Mouse (Mus musculus): ENCODE results near the gene Mettl24. TPM values are rescaled to one million over a fixed set of nuclear protein-coding genes. Genes with fewer than 3 reads are reported as not detected.

Mettl24 gene
- not detected in 2 replicates for polyA plus RNA-seq (2012; ENCODE audit: insufficient read depth, low replicate concordance)

GRCm38 (mm10) chr10:40683092-40683867 is at the start of gene Mettl24:
TSS of gene Mettl24 (plus strand) at chr10:40683282.
- H3K4me3 ChIP-seq (replicated peaks) = peak within 1 kb of the TSS; percentile 85
- H3K27me3 ChIP-seq (replicated peaks) = peaks cover 36% of the 10 kb centered on the region
- H3K9me3 ChIP-seq = peaks cover 5% of the 10 kb centered on the region; the same call in 1 of the 2 replicates
- no peak for TF ChIP-seq GATA1 (IDR thresholded peaks at IDR 0.05; ENCODE audit: borderline replicate concordance, low read length)
- TF ChIP-seq FLI1 (IDR thresholded peaks at IDR 0.05; ENCODE audit: low read length) = no peak
- no peaks in the 10 kb centered on the region for H3K36me3 ChIP-seq (replicated peaks; ENCODE audit: low read length)
- H3K4me1 ChIP-seq = peaks cover 10% of the 10 kb centered on the region

GRCm38 (mm10) chr10:40637331-40637730 is 45.8 kb upstream of the Mettl24 start:
- no peak overlapping the region for H3K4me3 ChIP-seq (replicated peaks)
- no peaks in the 10 kb centered on the region; the same call in 1 of the 2 replicates for H3K9me3 ChIP-seq
- no peaks in the 10 kb centered on the region for H3K4me1 ChIP-seq
- TF ChIP-seq FLI1 (IDR thresholded peaks at IDR 0.05; ENCODE audit: low read length) (no peak), GATA1 (IDR thresholded peaks at IDR 0.05; ENCODE audit: borderline replicate concordance, low read length) (no peak)
- H3K27me3 ChIP-seq (replicated peaks) = peaks cover 3% of the 10 kb centered on the region
- H3K36me3 ChIP-seq (replicated peaks; ENCODE audit: low read length) = no peaks in the 10 kb centered on the region

GRCm38 (mm10) chr10:40638276-40638675 is 44.8 kb upstream of the Mettl24 start:
- no peaks in the 10 kb centered on the region for H3K4me1 ChIP-seq
- no peak for TF ChIP-seq GATA1 (IDR thresholded peaks at IDR 0.05; ENCODE audit: borderline replicate concordance, low read length)
- TF ChIP-seq FLI1 (IDR thresholded peaks at IDR 0.05; ENCODE audit: low read length) = no peak
- peaks cover 9% of the 10 kb centered on the region for H3K9me3 ChIP-seq
- H3K36me3 ChIP-seq (replicated peaks; ENCODE audit: low read length) = no peaks in the 10 kb centered on the region
- no peak overlapping the region for H3K4me3 ChIP-seq (replicated peaks)
- H3K27me3 ChIP-seq (replicated peaks) = peaks cover 3% of the 10 kb centered on the region

GRCm38 (mm10) chr10:40638823-40639819 is 44.0 kb upstream of the Mettl24 start:
- TF ChIP-seq FLI1 (IDR thresholded peaks at IDR 0.05; ENCODE audit: low read length) = no peak
- no peak for TF ChIP-seq GATA1 (IDR thresholded peaks at IDR 0.05; ENCODE audit: borderline replicate concordance, low read length)
- no peak overlapping the region for H3K4me3 ChIP-seq (replicated peaks)

GRCm38 (mm10) chr10:40640406-40640805 is 42.7 kb upstream of the Mettl24 start:
- H3K4me3 ChIP-seq (replicated peaks) = no peak overlapping the region

More at GRCm38 (mm10) chr10:40638823-40639819, 44.0 kb upstream of the Mettl24 start:
- Histone ChIP-seq H3K9me3 (peaks cover 9% of the 10 kb centered on the region), H3K36me3 (replicated peaks; ENCODE audit: low read length) (no peaks in the 10 kb centered on the region), H3K4me1 (no peaks in the 10 kb centered on the region), H3K27me3 (replicated peaks) (peaks cover 3% of the 10 kb centered on the region)

GRCm38 (mm10) chr10:40641901-40642300 is 41.2 kb upstream of the Mettl24 start:
- Histone ChIP-seq H3K27me3 (replicated peaks) (peaks cover 3% of the 10 kb centered on the region), H3K36me3 (replicated peaks; ENCODE audit: low read length) (no peaks in the 10 kb centered on the region), H3K4me3 (replicated peaks) (no peak overlapping the region), H3K4me1 (no peaks in the 10 kb centered on the region), H3K9me3 (peaks cover 14% of the 10 kb centered on the region)
- TF ChIP-seq FLI1 (IDR thresholded peaks at IDR 0.05; ENCODE audit: low read length) = no peak
- TF ChIP-seq GATA1 (IDR thresholded peaks at IDR 0.05; ENCODE audit: borderline replicate concordance, low read length) = no peak

More at GRCm38 (mm10) chr10:40640406-40640805, 42.7 kb upstream of the Mettl24 start:
- Histone ChIP-seq H3K36me3 (replicated peaks; ENCODE audit: low read length) (no peaks in the 10 kb centered on the region), H3K4me1 (no peaks in the 10 kb centered on the region), H3K9me3 (peaks cover 9% of the 10 kb centered on the region), H3K27me3 (replicated peaks) (peaks cover 3% of the 10 kb centered on the region)
- TF ChIP-seq FLI1 (IDR thresholded peaks at IDR 0.05; ENCODE audit: low read length) (no peak), GATA1 (IDR thresholded peaks at IDR 0.05; ENCODE audit: borderline replicate concordance, low read length) (no peak)

GRCm38 (mm10) chr10:40643126-40643525 is 40.0 kb upstream of the Mettl24 start:
- TF ChIP-seq GATA1 (IDR thresholded peaks at IDR 0.05; ENCODE audit: borderline replicate concordance, low read length) (no peak), FLI1 (IDR thresholded peaks at IDR 0.05; ENCODE audit: low read length) (no peak)
- peaks cover 5% of the 10 kb centered on the region for H3K27me3 ChIP-seq (replicated peaks)
- no peak overlapping the region for H3K4me3 ChIP-seq (replicated peaks)
- H3K9me3 ChIP-seq = peaks cover 14% of the 10 kb centered on the region
- no peaks in the 10 kb centered on the region for H3K4me1 ChIP-seq
- H3K36me3 ChIP-seq (replicated peaks; ENCODE audit: low read length) = no peaks in the 10 kb centered on the region

- peaks cover 3% of the 10 kb centered on the region for H3K27me3 ChIP-seq (replicated peaks)
- no peak overlapping the region for H3K4me3 ChIP-seq (replicated peaks)
- no peaks in the 10 kb centered on the region for H3K36me3 ChIP-seq (replicated peaks; ENCODE audit: low read length)
- H3K9me3 ChIP-seq = peaks cover 14% of the 10 kb centered on the region
- TF ChIP-seq FLI1 (IDR thresholded peaks at IDR 0.05; ENCODE audit: low read length) (no peak), GATA1 (IDR thresholded peaks at IDR 0.05; ENCODE audit: borderline replicate concordance, low read length) (no peak)
- H3K4me1 ChIP-seq = no peaks in the 10 kb centered on the region
Observed at GRCm38 (mm10) chr10:40644456-40644855, 38.6 kb upstream of the Mettl24 start.

GRCm38 (mm10) chr10:40645346-40645745 is 37.7 kb upstream of the Mettl24 start:
- no peaks in the 10 kb centered on the region for H3K4me1 ChIP-seq
- TF ChIP-seq GATA1 (IDR thresholded peaks at IDR 0.05; ENCODE audit: borderline replicate concordance, low read length) (no peak), FLI1 (IDR thresholded peaks at IDR 0.05; ENCODE audit: low read length) (no peak)
- H3K27me3 ChIP-seq (replicated peaks) = peaks cover 1% of the 10 kb centered on the region
- no peaks in the 10 kb centered on the region for H3K36me3 ChIP-seq (replicated peaks; ENCODE audit: low read length)
- H3K4me3 ChIP-seq (replicated peaks) = no peak overlapping the region
- peaks cover 14% of the 10 kb centered on the region for H3K9me3 ChIP-seq
